Mouse (Mus musculus) adrenal gland, postnatal 4 days (tissue): Measurements from ENCODE around the gene Plekhj1. TPM values are rescaled to one million over a fixed set of nuclear protein-coding genes. Genes with fewer than 3 reads are reported as not detected.

Experiments used
- DNase-seq, 2 experiments: peaks; one replicate each; pipeline ENCODE4 v3.0.0; 2021 to 2022; ENCODE audit warnings: low spot score in 2 of 2, mixed read lengths in 2 of 2
- total RNA-seq, 2 experiments: library from RNA; stranded (reverse); gene quantifications; 2 replicates each; pipeline ENCODE4 v1.2.3; 2021

The Plekhj1 gene
- total RNA-seq, 2 experiments from 2014 or later, result 93.7 to 105 TPM

- peak in 1 of 2 experiments; percentile 45 for DNase-seq
Measured at GRCm38 (mm10) chr10:80807057-80807627, 8.7 kb upstream of the Plekhj1 start.

GRCm38 (mm10) chr10:80806341-80807056 lies 8.1 kb upstream of the Plekhj1 start:
- no peak for DNase-seq

- peak; percentile 73 to 77 for DNase-seq
Measured at GRCm38 (mm10) chr10:80805925-80806324, 7.5 kb upstream of the Plekhj1 start.

GRCm38 (mm10) chr10:80805322-80805721 lies 6.9 kb upstream of the Plekhj1 start:
- no peak for DNase-seq

- no peak for DNase-seq
Measured at GRCm38 (mm10) chr10:80804916-80805315, 6.5 kb upstream of the Plekhj1 start, which contains the start of gene Amh. Gene Amh (plus strand): TSS chr10:80805243.

GRCm38 (mm10) chr10:80804340-80804739 lies 5.9 kb upstream of the Plekhj1 start:
- no peak for DNase-seq

GRCm38 (mm10) chr10:80802996-80803395 lies 4.6 kb upstream of the Plekhj1 start:
- no peak for DNase-seq

- DNase-seq, result no peak
Measured at GRCm38 (mm10) chr10:80802204-80802912, 3.9 kb upstream of the Plekhj1 start.

- DNase-seq, result no peak
Measured at GRCm38 (mm10) chr10:80799070-80799566, 692 bp upstream of the Plekhj1 start.

GRCm38 (mm10) chr10:80797186-80798149 lies 958 bp downstream of the Plekhj1 start:
- DNase-seq, result no peak

- no peak for DNase-seq
Measured at GRCm38 (mm10) chr10:80796307-80796848, 2.0 kb downstream of the Plekhj1 start.

GRCm38 (mm10) chr10:80794750-80795149 lies 3.7 kb downstream of the Plekhj1 start:
- no peak for DNase-seq

- no peak for DNase-seq
Measured at GRCm38 (mm10) chr10:80793803-80794202, 4.6 kb downstream of the Plekhj1 start.

GRCm38 (mm10) chr10:80793033-80793784 lies 5.2 kb downstream of the Plekhj1 start:
- no peak for DNase-seq

GRCm38 (mm10) chr10:80792175-80793032 lies 6.0 kb downstream of the Plekhj1 start:
- DNase-seq, result no peak

GRCm38 (mm10) chr10:80791476-80792174 lies 6.8 kb downstream of the Plekhj1 start:
- DNase-seq, result no peak

GRCm38 (mm10) chr10:80790761-80791404 lies 7.5 kb downstream of the Plekhj1 start:
- DNase-seq, result no peak

GRCm38 (mm10) chr10:80787517-80787916 lies 10.9 kb downstream of the Plekhj1 start:
- DNase-seq, result no peak
